Mouse (Mus musculus): Measurements from ENCODE around the gene Bap1.

DNA sequence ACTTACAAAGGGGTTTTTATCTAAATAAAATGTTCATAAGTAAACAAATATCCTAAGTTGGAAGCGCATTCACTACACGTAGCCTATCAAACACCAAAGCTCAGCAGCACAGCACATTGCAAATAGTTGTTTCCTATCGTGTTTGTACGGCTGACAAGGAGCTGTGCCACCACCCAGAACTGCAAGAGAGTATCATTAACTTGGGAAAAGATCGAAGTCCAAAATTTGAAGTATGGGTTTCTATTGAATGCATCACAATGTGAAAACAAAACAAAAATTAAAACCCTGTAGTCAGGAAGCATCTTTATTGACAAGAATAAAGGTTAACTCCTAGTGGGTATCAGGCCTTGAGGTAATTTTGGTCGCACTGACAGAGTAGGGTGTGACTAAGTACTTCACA lies 2.9 kb upstream of the Bap1 start:
- no peak for TF ChIP-seq GATA1 (IDR thresholded peaks at IDR 0.05; ENCODE audit: borderline replicate concordance, low read length)
- no peak for TF ChIP-seq FLI1 (IDR thresholded peaks at IDR 0.05; ENCODE audit: low read length)

Data from megakaryocyte, embryonic 14.5 days (primary cell).